In genomic region chr7:73542131-73542853, GRCm38 (mm10) we compare ENCODE assay signal across 8 mouse cellular contexts. TPM values are rescaled to one million over a fixed set of nuclear protein-coding genes. Genes with fewer than 3 reads are reported as not detected.
A peak's percentile ranks its signal among the peaks of the same experiment; 100 is the strongest.
DNase-seq lines count a peak whose midpoint lies in the region; ATAC-seq and TF ChIP-seq lines count a peak whose summit lies in the region.

No protein-coding gene starts in this region.

- peak overlapping the region; percentile 66 for H3K4me2 ChIP-seq in heart, embryonic 13.5 days
- no peak overlapping the region for H3K4me2 ChIP-seq in forebrain, embryonic 15.5 days (replicated peaks)

- H3K36me3 ChIP-seq in heart, embryonic 13.5 days, result peaks cover 24% of the 10 kb centered on the region
- peaks cover 22% of the 10 kb centered on the region for H3K36me3 ChIP-seq in ES-Bruce4 (ENCODE audit: control insufficient read depth, insufficient read depth, low read length, poor library complexity, severe bottlenecking)
- peaks cover 7% of the 10 kb centered on the region; the same call in 1 of the 2 replicates for H3K36me3 ChIP-seq in forebrain, embryonic 15.5 days
- peaks cover 11% of the 10 kb centered on the region; the same call in 1 of the 2 replicates for H3K36me3 ChIP-seq in macrophage (ENCODE audit: inconsistent target)
- peaks cover 6% of the 10 kb centered on the region for H3K36me3 ChIP-seq in kidney, adult 2 months (ENCODE audit: control insufficient read depth, insufficient read depth, low read length)

- H3K27me3 ChIP-seq in heart, embryonic 13.5 days (replicated peaks), result no peaks in the 10 kb centered on the region
- H3K27me3 ChIP-seq in ES-Bruce4 (ENCODE audit: control insufficient read depth, insufficient read depth, low read length, poor library complexity, severe bottlenecking), result no peaks in the 10 kb centered on the region
- H3K27me3 ChIP-seq in forebrain, embryonic 15.5 days, result no peaks in the 10 kb centered on the region
- no peaks in the 10 kb centered on the region for H3K27me3 ChIP-seq in kidney, adult 2 months (replicated peaks; ENCODE audit: control insufficient read depth, insufficient read depth, low read length)

- H3K79me2 ChIP-seq in macrophage (ENCODE audit: inconsistent target), result peaks cover 97% of the 10 kb centered on the region

- peak overlapping the region; percentile 76 for H3K4me3 ChIP-seq in heart, embryonic 13.5 days
- H3K4me3 ChIP-seq in ES-Bruce4 (ENCODE audit: low read depth, low read length) (no peak overlapping the region), macrophage (ENCODE audit: inconsistent target) (peak overlapping the region; percentile 60; the same call in 1 of the 2 replicates)
- H3K4me3 ChIP-seq in forebrain, embryonic 15.5 days, result peak overlapping the region; percentile 57
- no peak overlapping the region for H3K4me3 ChIP-seq in kidney, adult 2 months (ENCODE audit: insufficient read depth, low read depth, low read length)

- ATAC-seq in heart, embryonic 13.5 days (ENCODE audit: extremely low read depth, insufficient number of reproducible peaks, low FRiP score, low TSS enrichment), result no peak
- ATAC-seq in forebrain, embryonic 15.5 days (replicated peaks), result no peak

- no peak for DNase-seq in heart, postnatal 10 days
- DNase-seq in right cerebral cortex, postnatal 25 days, result no peak
- no peak for DNase-seq in frontal cortex, postnatal 14 days (ENCODE audit: low spot score in 2 of 2)
- DNase-seq in kidney, adult 2 months, result no peak

- peaks cover 23% of the 10 kb centered on the region for H3K4me1 ChIP-seq in heart, embryonic 13.5 days
- H3K4me1 ChIP-seq in ES-Bruce4 (ENCODE audit: control insufficient read depth, insufficient read depth, low read length), result peaks cover 1% of the 10 kb centered on the region
- peaks cover 27% of the 10 kb centered on the region for H3K4me1 ChIP-seq in forebrain, embryonic 15.5 days
- H3K4me1 ChIP-seq in kidney, adult 2 months (ENCODE audit: control insufficient read depth, insufficient read depth, low read length), result peaks cover 14% of the 10 kb centered on the region

- TF ChIP-seq EP300 in ES-Bruce4 (IDR thresholded peaks at IDR 0.05; ENCODE audit: insufficient read depth, low read depth, low read length), result no peak

- TF ChIP-seq POLR2A in ES-Bruce4 (IDR thresholded peaks at IDR 0.05; ENCODE audit: insufficient read depth, low read length), result no peak
- TF ChIP-seq POLR2A in kidney, adult 2 months (IDR thresholded peaks at IDR 0.05; ENCODE audit: low read depth, low read length), result no peak

- TF ChIP-seq CTCF in ES-Bruce4 (IDR thresholded peaks at IDR 0.05; ENCODE audit: low read depth, low read length), result no peak
- no peak for TF ChIP-seq CTCF in kidney, adult 2 months (conservative IDR thresholded peaks at IDR 0.05; ENCODE audit: insufficient read depth, insufficient read length, low read depth, low read length)

- intact Hi-C loops in heart, postnatal 10 days (cut with DNase I), result no loop called here

- WGBS in heart, embryonic 13.5 days, result 73% methylated on average over 7 of the region's 7 CpGs
- 57% methylated on average over 7 of the region's 7 CpGs for WGBS in forebrain, embryonic 15.5 days
- 100% methylated on average over 6 of the region's 7 CpGs for WGBS in macrophage (ENCODE audit: missing documents)
- 79% methylated on average over 7 of the region's 7 CpGs for WGBS in kidney, adult 2 months

- H3K9ac ChIP-seq in heart, embryonic 13.5 days, result no peak overlapping the region; the same call in 1 of the 2 replicates
- H3K9ac ChIP-seq in ES-Bruce4 (ENCODE audit: low read depth, poor library complexity, severe bottlenecking), result no peak overlapping the region
- H3K9ac ChIP-seq in forebrain, embryonic 15.5 days (replicated peaks), result no peak overlapping the region

- no peaks in the 10 kb centered on the region for H3K9me3 ChIP-seq in heart, embryonic 13.5 days
- H3K9me3 ChIP-seq in ES-Bruce4 (replicated peaks; ENCODE audit: control insufficient read depth, insufficient read depth, low read length, poor library complexity, severe bottlenecking), result no peaks in the 10 kb centered on the region
- 0 out of 2 replicates have a peak, but pooled peaks cover 3% of the 10 kb centered on the region for H3K9me3 ChIP-seq in forebrain, embryonic 15.5 days

- H3K27ac ChIP-seq in heart, embryonic 13.5 days (replicated peaks), result peak overlapping the region; percentile 100
- H3K27ac ChIP-seq in ES-Bruce4 (ENCODE audit: insufficient read depth, low read length), result peak overlapping the region; percentile 51; the same call in 1 of the 2 replicates
- peak overlapping the region; percentile 96 for H3K27ac ChIP-seq in forebrain, embryonic 15.5 days (replicated peaks)
- H3K27ac ChIP-seq in macrophage, result peak overlapping the region; percentile 91
- H3K27ac ChIP-seq in kidney, adult 2 months (ENCODE audit: insufficient read depth, low read depth, low read length), result no peak overlapping the region

RNA-seq across cellular contexts. Expression of gene Chd2, which starts 0.7 kb away (rescaled TPM):
- polyA plus RNA-seq in heart, embryonic 13.5 days (2015; fragmentation: Nextera tagmentation; extraction: Ambion mirVana), result 31.3 and 34.1 TPM in 2 replicates
- 10 to 100 TPM; 62.3 to 63.3 TPM for total RNA-seq in heart, postnatal 10 days (2021)
- polyA plus RNA-seq in ES-Bruce4 (2011; ENCODE audit: insufficient read depth, insufficient read length, low read depth, missing spikeins) (103 and 104 TPM in 2 replicates), macrophage (2018) (11.4 to 34.5 TPM (median 15.8 TPM) in 3 replicates)
- 58.0 and 67.1 TPM in 2 replicates for polyA plus RNA-seq in forebrain, embryonic 15.5 days (2015; fragmentation: Nextera tagmentation; extraction: Ambion mirVana)
- 100 to 1,000 TPM; 403 to 732 (median 510) TPM for total RNA-seq in macrophage (2018; cell fraction: chromatin; rRNA removed)
- 10 to 100 TPM; 21.1 to 41.7 (median 26.6) TPM for total RNA-seq in macrophage (2018; cell fraction: cytosol; rRNA removed)
- 100 to 1,000 TPM; 110 to 331 (median 224) TPM for total RNA-seq in macrophage (2018; cell fraction: nucleus; rRNA removed)
- polyA plus RNA-seq in kidney, adult 2 months (2012; rRNA removed), result 33.9 and 36.9 TPM in 2 replicates

Comparison
In these comparisons a context has a peak if more than half of its experiments do, and no peak if none do; other contexts are left out.
1. H3K4me3 ChIP-seq: peak in heart, embryonic 13.5 days (single experiment), forebrain, embryonic 15.5 days (single experiment) and macrophage (single experiment); none in ES-Bruce4 (single experiment) and kidney, adult 2 months (single experiment).